In genomic region chr12:73147236-73147635, GRCm38 (mm10) we compare ENCODE assay signal across 17 mouse cellular contexts. TPM values are rescaled to one million over a fixed set of nuclear protein-coding genes. Genes with fewer than 3 reads are reported as not detected.
DNase-seq lines count a peak whose midpoint lies in the region; ATAC-seq and TF ChIP-seq lines count a peak whose summit lies in the region.
"Had no signal": no experiment of that assay in that cellular context is flagged by ENCODE, and none has a peak within 500 bp of the region (broad histone marks: within the 10 kb centered on the region; RNA-seq: fewer than 3 reads in every experiment).

No protein-coding gene starts in this region.

- no peak overlapping the region for H3K9ac ChIP-seq in heart, adult 2 months (ENCODE audit: low read depth, low read length)
- H3K9ac ChIP-seq in forebrain, embryonic 12.5 days = no peak overlapping the region
- H3K9ac ChIP-seq in liver, embryonic 11.5 days (ENCODE audit: low read depth, low read length) = no peak overlapping the region
- H3K9ac ChIP-seq: embryonic facial prominence, embryonic 13.5 days; liver, embryonic 12.5 days had no signal

- no peak for DNase-seq in heart, adult 2 months
- DNase-seq in heart, postnatal 36 days = no peak
- peak; percentile 37 for DNase-seq in lung, postnatal 36 days
- no peak for DNase-seq in lung, postnatal 14 days
- DNase-seq in liver, embryonic 11.5 days (ENCODE audit: low spot score) = no peak
- DNase-seq: adrenal gland, adult 8-10 months; cerebellum, postnatal 10 days; kidney, adult 9 months; layer of hippocampus, adult 9-11 months had no signal

- intact Hi-C loops in heart, adult 2 months (cut with DNase I) = no loop called here
- intact Hi-C loops in heart, postnatal 36 days (cut with DNase I) = no loop called here

- no peak for TF ChIP-seq EP300 in heart, adult 2 months (IDR thresholded peaks at IDR 0.05; ENCODE audit: insufficient read depth, low read depth, low read length)

- H3K4me3 ChIP-seq in heart, adult 2 months = no peak overlapping the region
- no peak overlapping the region for H3K4me3 ChIP-seq in brown adipose tissue, adult 24 weeks (ENCODE audit: insufficient read depth, low read depth, low read length)
- no peak overlapping the region for H3K4me3 ChIP-seq in myocyte
- no peak overlapping the region for H3K4me3 ChIP-seq in forebrain, embryonic 12.5 days (replicated peaks)
- H3K4me3 ChIP-seq in liver, embryonic 11.5 days (ENCODE audit: low read depth, low read length) = no peak overlapping the region
- H3K4me3 ChIP-seq: embryonic facial prominence, embryonic 13.5 days; liver, embryonic 12.5 days had no signal

- no peaks in the 10 kb centered on the region for H3K79me2 ChIP-seq in heart, adult 2 months (replicated peaks; ENCODE audit: control insufficient read depth, insufficient read depth, low read length)
- peaks cover 81% of the 10 kb centered on the region for H3K79me2 ChIP-seq in myocyte (ENCODE audit: control insufficient read depth, insufficient read depth)

- H3K36me3 ChIP-seq in heart, adult 2 months (ENCODE audit: control insufficient read depth, insufficient read depth, low read length) = no peaks in the 10 kb centered on the region; the same call in 1 of the 2 replicates
- H3K36me3 ChIP-seq in myocyte (ENCODE audit: control insufficient read depth, insufficient read depth) = peaks cover 11% of the 10 kb centered on the region
- no peaks in the 10 kb centered on the region for H3K36me3 ChIP-seq in forebrain, embryonic 12.5 days (replicated peaks)
- no peaks in the 10 kb centered on the region; the same call in 1 of the 2 replicates for H3K36me3 ChIP-seq in liver, embryonic 11.5 days (ENCODE audit: control insufficient read depth, insufficient read depth, low read length)

- no peak for ATAC-seq in forebrain, embryonic 12.5 days (ENCODE audit: low FRiP score)
- ATAC-seq in liver, embryonic 11.5 days (replicated peaks; ENCODE audit: low FRiP score) = no peak
- ATAC-seq: forebrain, embryonic 14.5 days; liver, embryonic 12.5 days had no signal

- peak overlapping the region; percentile 89 for H3K4me2 ChIP-seq in myocyte (ENCODE audit: low read depth)
- H3K4me2 ChIP-seq in forebrain, embryonic 12.5 days = no peak overlapping the region
- no peak overlapping the region for H3K4me2 ChIP-seq in liver, embryonic 11.5 days
- H3K4me2 ChIP-seq: embryonic facial prominence, embryonic 13.5 days; liver, embryonic 12.5 days; midbrain, embryonic 11.5 days had no signal

- H3K9me3 ChIP-seq in forebrain, embryonic 12.5 days = no peaks in the 10 kb centered on the region
- H3K9me3 ChIP-seq in liver, embryonic 11.5 days (ENCODE audit: control insufficient read depth, low read length) = no peaks in the 10 kb centered on the region
- H3K9me3 ChIP-seq: embryonic facial prominence, embryonic 13.5 days; liver, embryonic 12.5 days had no signal

- peak overlapping the region; percentile 39; the same call in 1 of the 2 replicates for H3K27ac ChIP-seq in heart, adult 2 months
- peak overlapping the region; percentile 40; the same call in 1 of the 2 replicates for H3K27ac ChIP-seq in brown adipose tissue, adult 24 weeks (replicated peaks; ENCODE audit: low read depth, low read length)
- no peak overlapping the region for H3K27ac ChIP-seq in forebrain, embryonic 12.5 days
- H3K27ac ChIP-seq in liver, embryonic 11.5 days (ENCODE audit: low read depth, low read length) = no peak overlapping the region
- H3K27ac ChIP-seq: embryonic facial prominence, embryonic 13.5 days; liver, embryonic 12.5 days had no signal

- H3K27me3 ChIP-seq in heart, adult 2 months (ENCODE audit: control insufficient read depth, insufficient read depth, low read length) = no peaks in the 10 kb centered on the region
- H3K27me3 ChIP-seq in myocyte (ENCODE audit: control insufficient read depth, insufficient read depth, insufficient read length) = no peaks in the 10 kb centered on the region
- H3K27me3 ChIP-seq in forebrain, embryonic 12.5 days = no peaks in the 10 kb centered on the region
- H3K27me3 ChIP-seq in liver, embryonic 11.5 days (replicated peaks; ENCODE audit: control insufficient read depth, insufficient read depth, low read length) = no peaks in the 10 kb centered on the region
- H3K27me3 ChIP-seq: CH12.LX; embryonic facial prominence, embryonic 13.5 days; liver, embryonic 12.5 days had no signal

- H3ac ChIP-seq in myocyte (ENCODE audit: control insufficient read depth, insufficient read length) = no peak overlapping the region

- peaks cover 5% of the 10 kb centered on the region; the same call in 1 of the 2 replicates for H3K4me1 ChIP-seq in heart, adult 2 months (ENCODE audit: control insufficient read depth, insufficient read depth, low read length)
- H3K4me1 ChIP-seq in brown adipose tissue, adult 24 weeks (ENCODE audit: control insufficient read depth, insufficient read depth, insufficient read length, low read length) = peaks cover 11% of the 10 kb centered on the region
- H3K4me1 ChIP-seq in forebrain, embryonic 12.5 days = no peaks in the 10 kb centered on the region
- H3K4me1 ChIP-seq in liver, embryonic 11.5 days (replicated peaks; ENCODE audit: control insufficient read depth, insufficient read depth, low read length) = no peaks in the 10 kb centered on the region; the same call in 1 of the 2 replicates
- H3K4me1 ChIP-seq: embryonic facial prominence, embryonic 13.5 days had no signal

- WGBS in heart, adult 2 months = 31% methylated on average over 3 of the region's 3 CpGs
- WGBS in forebrain, embryonic 12.5 days = 65% methylated on average over 3 of the region's 3 CpGs
- WGBS in liver, embryonic 11.5 days = 64% methylated on average over 3 of the region's 3 CpGs

- no peak for TF ChIP-seq CTCF in heart, adult 2 months (IDR thresholded peaks at IDR 0.05)

- no peak for TF ChIP-seq POLR2A in heart, adult 2 months (IDR thresholded peaks at IDR 0.05; ENCODE audit: insufficient read depth, low read depth, low read length)
- no peak for TF ChIP-seq POLR2A in myocyte (IDR thresholded peaks at IDR 0.05; ENCODE audit: insufficient read length, low read depth)

TF ChIP-seq in myocyte, 11 proteins besides CTCF, POLR2A, EP300 and RAD21:
- TF ChIP-seq E2F4 (IDR thresholded peaks at IDR 0.05; ENCODE audit: insufficient read depth) = no peak
- TF ChIP-seq MYOD1 (IDR thresholded peaks at IDR 0.05; ENCODE audit: control insufficient read depth in 1 of 3, insufficient read length in 2 of 3, low read depth in 2 of 3) = peak in 2 of 3 experiments; percentile 22 to 32
- TF ChIP-seq TCF12 (IDR thresholded peaks at IDR 0.05; ENCODE audit: insufficient read depth, poor library complexity, severe bottlenecking) = peak; percentile 19
- no peak for TF ChIP-seq TCF3 (IDR thresholded peaks at IDR 0.05; ENCODE audit: insufficient read length, low read depth)

RNA-seq across cellular contexts. Expression of gene Mnat1, which starts 23.7 kb away (rescaled TPM):
- total RNA-seq in heart, adult 2 months (2021) = 10 to 100 TPM; 16.3 to 16.8 TPM
- polyA plus RNA-seq in heart, adult 2 months (2012; rRNA removed) = 5.6 and 8.6 TPM in 2 replicates
- total RNA-seq in heart, postnatal 36 days (2021) = 10 to 100 TPM; 16.6 to 20.1 TPM
- polyA plus RNA-seq in brown adipose tissue, adult 24 weeks (2012; ENCODE audit: insufficient read depth, insufficient read length, missing spikeins) = 20.6 and 25.7 TPM in 2 replicates
- polyA plus RNA-seq in myocyte (2012; fragmentation: generic; extraction: Trizol) = 30.4 TPM
- 26.7 and 28.3 TPM in 2 replicates for polyA plus RNA-seq in forebrain, embryonic 12.5 days (2016; fragmentation: Nextera tagmentation; extraction: Ambion mirVana)
- 30.5 and 31.4 TPM in 2 replicates for polyA plus RNA-seq in liver, embryonic 11.5 days (2014; fragmentation: Nextera tagmentation; extraction: Ambion mirVana)

RNA-seq across cellular contexts. Expression of gene Six4, which starts 34.0 kb away (rescaled TPM):
- total RNA-seq in heart, adult 2 months (2021) = 1 to 10 TPM; 3.9 to 6.8 TPM
- 1.6 and 2.6 TPM in 2 replicates for polyA plus RNA-seq in heart, adult 2 months (2012; rRNA removed)
- total RNA-seq in heart, postnatal 36 days (2021) = 1 to 10 TPM; 4.8 to 6.1 TPM
- 0.79 and 0.92 TPM in 2 replicates for polyA plus RNA-seq in brown adipose tissue, adult 24 weeks (2012; ENCODE audit: insufficient read depth, insufficient read length, missing spikeins)
- polyA plus RNA-seq in myocyte (2012; fragmentation: generic; extraction: Trizol) = 4.9 TPM
- 3.2 and 4.0 TPM in 2 replicates for polyA plus RNA-seq in forebrain, embryonic 12.5 days (2016; fragmentation: Nextera tagmentation; extraction: Ambion mirVana)
- polyA plus RNA-seq in liver, embryonic 11.5 days (2014; fragmentation: Nextera tagmentation; extraction: Ambion mirVana) = 1.4 and 1.6 TPM in 2 replicates

Comparison
In these comparisons a context has a peak if more than half of its experiments do, and no peak if none do; other contexts are left out.
1. H3K27ac ChIP-seq: peak in heart, adult 2 months (single experiment) and brown adipose tissue, adult 24 weeks (single experiment); none in forebrain, embryonic 12.5 days (single experiment) and liver, embryonic 11.5 days (single experiment).